Mouse (Mus musculus) cerebellum, adult 2 months (tissue): ENCODE data around the gene Nptn.

Source experiments
- CTCF ChIP-seq: fragments of 200-500 bp; IDR thresholded peaks from 2 replicates; pipeline ENCODE4 v1.5.1; 2011; ENCODE audit warnings: low read depth, mild to moderate bottlenecking, control low read depth, low read length, moderate library complexity, borderline replicate concordance; ENCODE audit not compliant: insufficient read depth
- POLR2A ChIP-seq: fragments of 200-500 bp; IDR thresholded peaks from 2 replicates; pipeline ENCODE4 v1.6.1; 2011; ENCODE audit warnings: low read length, control low read depth, borderline replicate concordance; ENCODE audit not compliant: insufficient read depth

DNA sequence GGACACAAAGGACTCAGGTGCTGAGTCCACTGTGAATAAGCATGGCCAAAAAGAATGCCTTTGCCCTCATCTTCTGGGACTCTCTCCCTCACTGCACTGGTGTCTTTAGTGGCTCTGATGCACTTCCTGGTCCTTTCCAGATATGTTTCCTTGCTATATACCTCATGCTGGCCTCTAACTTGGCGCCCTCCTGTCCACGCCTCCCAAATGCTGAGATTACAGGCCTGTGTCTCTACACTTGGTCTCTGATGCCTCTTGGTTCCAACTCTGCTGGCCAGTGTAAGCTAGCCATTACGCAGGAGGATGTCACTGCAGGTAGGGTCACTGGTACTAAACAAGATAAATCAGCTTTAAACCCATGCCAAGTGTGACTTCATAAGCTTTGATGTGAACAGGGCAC is 86.1 kb downstream of the Nptn start:
- TF ChIP-seq POLR2A (no peak), CTCF (no peak)
